8 mouse cellular contexts compared by ENCODE assay signal in genomic region chr3:145119002-145119358, GRCm38 (mm10). TPM values are rescaled to one million over a fixed set of nuclear protein-coding genes. Genes with fewer than 3 reads are reported as not detected.
A peak's percentile ranks its signal among the peaks of the same experiment; 100 is the strongest.
DNase-seq lines count a peak whose midpoint lies in the region; ATAC-seq and TF ChIP-seq lines count a peak whose summit lies in the region.

No protein-coding gene starts in this region.

- 0 out of 2 replicates have a peak, but pooled peaks cover under 1% of the 10 kb centered on the region for H3K36me3 ChIP-seq in embryonic facial prominence, embryonic 10.5 days (replicated peaks)
- H3K36me3 ChIP-seq in intestine, embryonic 15.5 days, result no peaks in the 10 kb centered on the region
- H3K36me3 ChIP-seq in neural tube, embryonic 12.5 days, result no peaks in the 10 kb centered on the region

- peak; percentile 34 for ATAC-seq in intestine, embryonic 15.5 days
- ATAC-seq in neural tube, embryonic 12.5 days (ENCODE audit: low FRiP score, low read depth), result no peak; the same call in 1 of the 2 replicates

- H3K27ac ChIP-seq in left cerebral cortex, adult 2 months, result peak overlapping the region; percentile 94
- peak overlapping the region; percentile 100 for H3K27ac ChIP-seq in embryonic facial prominence, embryonic 10.5 days (replicated peaks)
- peak overlapping the region; percentile 98 for H3K27ac ChIP-seq in intestine, embryonic 15.5 days
- peak overlapping the region; percentile 91; the same call in 1 of the 2 replicates for H3K27ac ChIP-seq in neural tube, embryonic 12.5 days

- no peaks in the 10 kb centered on the region for H3K9me3 ChIP-seq in embryonic facial prominence, embryonic 10.5 days
- H3K9me3 ChIP-seq in intestine, embryonic 15.5 days, result no peaks in the 10 kb centered on the region
- H3K9me3 ChIP-seq in neural tube, embryonic 12.5 days, result no peaks in the 10 kb centered on the region

- peak overlapping the region; percentile 89 for H3K9ac ChIP-seq in intestine, embryonic 15.5 days
- H3K9ac ChIP-seq in neural tube, embryonic 12.5 days, result peak overlapping the region; percentile 81

- WGBS in embryonic facial prominence, embryonic 10.5 days, result 5% methylated on average over 14 of the region's 14 CpGs
- WGBS in intestine, embryonic 15.5 days, result 3% methylated on average over 14 of the region's 14 CpGs
- 6% methylated on average over 14 of the region's 14 CpGs for WGBS in neural tube, embryonic 12.5 days

- intact Hi-C loops in left cerebral cortex, adult 2 months (cut with DNase I), result loop anchor here (10.0 kb wide), 1 partner anchor 404 kb away; no protein-coding TSS in a partner anchor
- intact Hi-C loops in left cerebral cortex, postnatal 4 days (cut with DNase I), result no loop called here

- TF ChIP-seq CTCF in left cerebral cortex, adult 2 months (IDR thresholded peaks at IDR 0.05), result no peak

- peak overlapping the region; percentile 79 for H3K4me3 ChIP-seq in left cerebral cortex, adult 2 months
- H3K4me3 ChIP-seq in embryonic facial prominence, embryonic 10.5 days, result peak overlapping the region; percentile 85
- H3K4me3 ChIP-seq in intestine, embryonic 15.5 days (replicated peaks), result peak overlapping the region; percentile 84
- peak overlapping the region; percentile 80 for H3K4me3 ChIP-seq in neural tube, embryonic 12.5 days

- peak overlapping the region; percentile 74 for H3K4me2 ChIP-seq in intestine, embryonic 15.5 days (replicated peaks)
- peak overlapping the region; percentile 77 for H3K4me2 ChIP-seq in neural tube, embryonic 12.5 days (replicated peaks)

- no peaks in the 10 kb centered on the region for H3K27me3 ChIP-seq in embryonic facial prominence, embryonic 10.5 days (replicated peaks; ENCODE audit: low read depth, poor library complexity, severe bottlenecking)
- no peaks in the 10 kb centered on the region for H3K27me3 ChIP-seq in intestine, embryonic 15.5 days (replicated peaks)
- H3K27me3 ChIP-seq in neural tube, embryonic 12.5 days (replicated peaks), result no peaks in the 10 kb centered on the region

- peaks cover 16% of the 10 kb centered on the region for H3K4me1 ChIP-seq in embryonic facial prominence, embryonic 10.5 days
- no peaks in the 10 kb centered on the region for H3K4me1 ChIP-seq in intestine, embryonic 15.5 days (replicated peaks)
- H3K4me1 ChIP-seq in neural tube, embryonic 12.5 days, result peaks cover 16% of the 10 kb centered on the region

- DNase-seq in left cerebral cortex, adult 2 months (ENCODE audit: extremely low spot score in 1 of 2, low spot score in 2 of 2), result no peak
- no peak for DNase-seq in left cerebral cortex, adult 11 months (ENCODE audit: low spot score)
- no peak for DNase-seq in embryonic facial prominence, embryonic 10.5 days (ENCODE audit: low spot score)
- DNase-seq in gastrocnemius, postnatal 4 days (ENCODE audit: low spot score in 2 of 2), result no peak
- no peak for DNase-seq in left cerebral cortex, postnatal 4 days
- no peak for DNase-seq in right cerebral cortex, adult 2 months (ENCODE audit: low spot score in 2 of 2)

RNA-seq across cellular contexts. Expression of gene Odf2l, which starts 0.6 kb away (rescaled TPM):
- 10 to 100 TPM; 22.1 to 26.8 TPM for total RNA-seq in left cerebral cortex, adult 2 months (2021)
- 19.5 and 19.9 TPM in 2 replicates for polyA plus RNA-seq in embryonic facial prominence, embryonic 10.5 days (2016; fragmentation: Nextera tagmentation; extraction: Ambion mirVana)
- 14.2 and 18.1 TPM in 2 replicates for polyA plus RNA-seq in intestine, embryonic 15.5 days (2015; fragmentation: Nextera tagmentation; extraction: Ambion mirVana)
- 21.6 and 25.1 TPM in 2 replicates for polyA plus RNA-seq in neural tube, embryonic 12.5 days (2016; fragmentation: Nextera tagmentation; extraction: Ambion mirVana)
- total RNA-seq in gastrocnemius, postnatal 4 days (2021), result 10 to 100 TPM; 11.3 to 17.6 TPM
- 10 to 100 TPM; 20.3 to 24.4 TPM for total RNA-seq in left cerebral cortex, postnatal 4 days (2021)

RNA-seq across cellular contexts. Expression of gene Clca2, which starts 19.7 kb away (rescaled TPM):
- total RNA-seq in left cerebral cortex, adult 2 months (2021), result not detected
- 0.22 and 0.24 TPM in 2 replicates for polyA plus RNA-seq in embryonic facial prominence, embryonic 10.5 days (2016; fragmentation: Nextera tagmentation; extraction: Ambion mirVana)
- 0.35 and 0.50 TPM in 2 replicates for polyA plus RNA-seq in intestine, embryonic 15.5 days (2015; fragmentation: Nextera tagmentation; extraction: Ambion mirVana)
- 0.16 and 0.18 TPM in 2 replicates for polyA plus RNA-seq in neural tube, embryonic 12.5 days (2016; fragmentation: Nextera tagmentation; extraction: Ambion mirVana)
- total RNA-seq in gastrocnemius, postnatal 4 days (2021), result under 1 TPM; 0.75 to 0.81 TPM
- not detected for total RNA-seq in left cerebral cortex, postnatal 4 days (2021)
